Mouse (Mus musculus): ENCODE measurements around the gene Elf1.

GRCm38 (mm10) chr14:79516243-79516610, 35.2 kb downstream of the Elf1 start:
- no peak for TF ChIP-seq CTCF (IDR thresholded peaks at IDR 0.05)
- no peak for TF ChIP-seq EP300 (IDR thresholded peaks at IDR 0.05)

All from lung, postnatal 0 days (tissue).